ENCODE assay signal across 9 mouse cellular contexts in the genomic region with DNA sequence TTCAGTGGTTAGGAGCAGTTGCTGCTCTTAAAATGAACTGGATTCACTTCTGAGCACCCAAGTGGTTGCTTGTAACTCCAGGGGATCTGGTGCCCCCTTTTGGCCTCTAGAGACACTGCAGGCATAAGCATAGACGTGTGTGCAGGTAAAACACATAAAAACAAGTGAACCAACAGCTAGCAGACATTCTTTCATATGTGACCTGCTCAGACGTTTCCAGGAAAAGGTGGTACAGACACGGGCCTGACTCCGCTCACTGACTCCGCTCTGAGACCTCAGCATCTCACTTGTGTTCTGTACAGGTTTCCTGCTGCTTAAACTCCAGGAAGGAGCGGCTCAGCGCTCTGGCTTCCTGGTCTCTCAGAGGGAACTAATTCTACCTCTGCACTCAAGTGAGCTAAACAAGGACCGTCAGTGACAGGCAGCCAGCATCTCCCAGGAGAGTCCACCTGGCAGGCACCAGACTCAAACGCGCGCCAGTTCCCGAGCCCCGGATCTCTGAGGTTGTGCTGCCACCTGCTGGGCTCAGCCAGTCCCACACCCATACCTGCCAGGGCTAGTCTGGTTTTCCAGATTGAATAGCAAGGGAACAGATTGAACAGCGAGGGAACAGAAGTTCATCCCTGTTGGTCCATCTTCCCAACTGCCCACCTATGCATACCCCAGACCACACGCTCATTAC. TPM values are rescaled to one million over a fixed set of nuclear protein-coding genes. Genes with fewer than 3 reads are reported as not detected.
DNase-seq lines count a peak whose midpoint lies in the region; ATAC-seq and TF ChIP-seq lines count a peak whose summit lies in the region.
"Had no signal": no experiment of that assay in that cellular context is flagged by ENCODE, and none has a peak within 500 bp of the region (broad histone marks: within the 10 kb centered on the region; RNA-seq: fewer than 3 reads in every experiment).

No protein-coding gene starts in this region.

- peak; percentile 57 for ATAC-seq in G1E (ENCODE audit: extremely low read depth, insufficient number of reproducible peaks, low FRiP score, poor library complexity, severe bottlenecking)
- ATAC-seq in frontal cortex, adult (ENCODE audit: low TSS enrichment), result peak; percentile 95

- no peaks in the 10 kb centered on the region for H3K27me3 ChIP-seq in G1E (ENCODE audit: insufficient read depth, low read length)
- H3K27me3 ChIP-seq in hindbrain, embryonic 10.5 days (ENCODE audit: insufficient read depth, poor library complexity, severe bottlenecking), result no peaks in the 10 kb centered on the region

- peaks cover 21% of the 10 kb centered on the region for H3K4me1 ChIP-seq in G1E (ENCODE audit: insufficient read depth, low read depth, low read length)
- H3K4me1 ChIP-seq in hindbrain, embryonic 10.5 days (replicated peaks), result peaks cover 9% of the 10 kb centered on the region

- peak; percentile 71 for DNase-seq in G1E (ENCODE audit: low spot score)
- DNase-seq in cerebellum, adult 8-10 months, result peak; percentile 93
- DNase-seq in hindbrain, embryonic 10.5 days (ENCODE audit: low spot score), result peak; percentile 84
- DNase-seq in layer of hippocampus, postnatal 10 days (ENCODE audit: low spot score in 2 of 2), result peak; percentile 91 to 92
- peak; percentile 88 for DNase-seq in lung, postnatal 10 days
- DNase-seq in ovary, postnatal 36 days (ENCODE audit: low spot score), result peak; percentile 82
- peak; percentile 85 for DNase-seq in thymus, postnatal 14 days

- H3K9me3 ChIP-seq in G1E (replicated peaks), result no peaks in the 10 kb centered on the region
- H3K9me3 ChIP-seq in hindbrain, embryonic 10.5 days, result no peaks in the 10 kb centered on the region

- TF ChIP-seq CTCF in G1E (IDR thresholded peaks at IDR 0.05; ENCODE audit: low read depth, low read length), result peak; percentile 79

- WGBS in hindbrain, embryonic 10.5 days, result 7% methylated on average over 15 of the region's 15 CpGs

- 0 out of 2 replicates have a peak overlapping the region, but pooled peaks have one; percentile 45 for H3K27ac ChIP-seq in hindbrain, embryonic 10.5 days
- H3K27ac ChIP-seq: macrophage had no signal

- H3K36me3 ChIP-seq in G1E (replicated peaks), result peaks cover 33% of the 10 kb centered on the region
- peaks cover 18% of the 10 kb centered on the region for H3K36me3 ChIP-seq in hindbrain, embryonic 10.5 days

- H3K4me3 ChIP-seq in G1E (ENCODE audit: low read depth, low read length), result peak overlapping the region; percentile 66; the same call in 1 of the 2 replicates
- H3K4me3 ChIP-seq in hindbrain, embryonic 10.5 days, result peak overlapping the region; percentile 47

RNA-seq across cellular contexts. Expression of a gene that starts 14.9 kb away (rescaled TPM):
- not detected in 2 replicates for total RNA-seq in G1E (2014; fragmentation: Nextera tagmentation)
- 0.06 and 0.16 TPM in 2 replicates for total RNA-seq in G1E (2017)
- 0.02 TPM in 1 of 2 replicates, not detected in the other for polyA plus RNA-seq in G1E (2012)
- 0.75 and 0.85 TPM in 2 replicates for polyA plus RNA-seq in hindbrain, embryonic 10.5 days (2016; fragmentation: Nextera tagmentation; extraction: Ambion mirVana)
- total RNA-seq in layer of hippocampus, postnatal 10 days (2021), result under 1 TPM in 1 of 2 experiments, not detected in 1; 0.13 TPM
- polyA plus RNA-seq: macrophage had no signal

RNA-seq across cellular contexts. Expression of a gene that starts 19.2 kb away (rescaled TPM):
- total RNA-seq in G1E (2014; fragmentation: Nextera tagmentation) (18.4 and 23.4 TPM in 2 replicates), G1E (2017) (26.8 and 28.9 TPM in 2 replicates)
- polyA plus RNA-seq in G1E (2012), result 18.8 and 22.7 TPM in 2 replicates
- 52.2 and 57.4 TPM in 2 replicates for polyA plus RNA-seq in hindbrain, embryonic 10.5 days (2016; fragmentation: Nextera tagmentation; extraction: Ambion mirVana)
- total RNA-seq in layer of hippocampus, postnatal 10 days (2021), result 10 to 100 TPM; 38.4 to 46.9 TPM

RNA-seq across cellular contexts. Expression of a gene that starts 19.4 kb away (rescaled TPM):
- 17.0 and 41.4 TPM in 2 replicates for total RNA-seq in G1E (2014; fragmentation: Nextera tagmentation)
- total RNA-seq in G1E (2017), result 16.9 and 24.9 TPM in 2 replicates
- polyA plus RNA-seq in G1E (2012), result 32.5 TPM in 2 replicates
- 22.9 and 24.9 TPM in 2 replicates for polyA plus RNA-seq in hindbrain, embryonic 10.5 days (2016; fragmentation: Nextera tagmentation; extraction: Ambion mirVana)
- total RNA-seq in layer of hippocampus, postnatal 10 days (2021), result 10 to 100 TPM; 19.0 to 22.6 TPM

RNA-seq across cellular contexts. Expression of a gene that starts 21.6 kb away (rescaled TPM):
- 1.3 TPM in 1 of 2 replicates, not detected in the other for total RNA-seq in G1E (2014; fragmentation: Nextera tagmentation)
- total RNA-seq in G1E (2017), result 6.7 and 9.8 TPM in 2 replicates
- 40.2 and 43.5 TPM in 2 replicates for polyA plus RNA-seq in G1E (2012)
- polyA plus RNA-seq in hindbrain, embryonic 10.5 days (2016; fragmentation: Nextera tagmentation; extraction: Ambion mirVana), result 3.3 and 6.1 TPM in 2 replicates
- total RNA-seq in layer of hippocampus, postnatal 10 days (2021), result under 1 TPM in 1 of 2 experiments, not detected in 1; 0.62 TPM
- polyA plus RNA-seq: macrophage had no signal

RNA-seq across cellular contexts. Expression of a gene that starts 32.3 kb away (rescaled TPM):
- total RNA-seq in G1E (2014; fragmentation: Nextera tagmentation), result 69.1 and 77.4 TPM in 2 replicates
- 95.9 and 104 TPM in 2 replicates for total RNA-seq in G1E (2017)
- polyA plus RNA-seq in G1E (2012), result 53.7 and 54.9 TPM in 2 replicates
- 43.6 and 48.1 TPM in 2 replicates for polyA plus RNA-seq in hindbrain, embryonic 10.5 days (2016; fragmentation: Nextera tagmentation; extraction: Ambion mirVana)
- 10 to 100 TPM; 43.0 to 51.9 TPM for total RNA-seq in layer of hippocampus, postnatal 10 days (2021)

Comparison
In these comparisons a context has a peak if more than half of its experiments do, and no peak if none do; other contexts are left out.
1. Peak in every context shown above with its lines: DNase-seq, ATAC-seq, H3K4me3 ChIP-seq and H3K27ac ChIP-seq.